16 mouse cellular contexts compared by ENCODE assay signal in the genomic region with DNA sequence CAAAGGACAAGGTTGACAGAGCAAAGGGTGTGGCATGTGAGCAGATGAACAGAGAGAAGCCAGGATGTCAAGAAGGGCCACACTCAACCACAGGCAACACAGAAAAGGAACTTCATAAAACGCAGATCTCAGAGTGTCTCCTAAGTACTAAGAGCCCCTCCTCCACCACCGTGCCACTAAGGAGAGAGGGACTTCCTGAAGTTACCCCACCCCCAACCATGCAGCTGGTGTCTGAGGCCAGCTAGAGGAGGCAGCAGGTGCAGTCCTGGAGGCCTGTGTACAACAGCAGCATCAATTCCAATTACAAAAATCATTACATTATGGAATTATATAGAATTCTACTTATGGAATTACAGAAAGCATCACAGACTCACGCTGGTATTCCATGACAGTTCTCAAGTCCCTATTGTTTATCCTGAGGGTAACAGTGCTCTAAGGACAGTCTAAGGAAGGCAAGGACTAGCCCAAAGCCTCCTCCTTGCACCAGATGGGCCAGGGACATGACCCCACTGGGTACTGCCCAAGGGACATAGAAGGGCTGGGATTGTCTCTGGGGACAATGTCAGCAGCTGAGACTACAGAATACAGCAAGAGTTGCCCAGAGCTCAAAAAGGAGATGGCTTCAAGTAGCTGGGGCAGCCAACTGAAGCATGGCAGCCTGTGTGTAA. TPM values are rescaled to one million over a fixed set of nuclear protein-coding genes. Genes with fewer than 3 reads are reported as not detected.
DNase-seq lines count a peak whose midpoint lies in the region; ATAC-seq and TF ChIP-seq lines count a peak whose summit lies in the region.
"Had no signal": no experiment of that assay in that cellular context is flagged by ENCODE, and none has a peak within 500 bp of the region (broad histone marks: within the 10 kb centered on the region; RNA-seq: fewer than 3 reads in every experiment).

No protein-coding gene starts in this region.

- H3K4me3 ChIP-seq in hindbrain, embryonic 11.5 days (ENCODE audit: low read depth, low read length) = no peak overlapping the region
- no peak overlapping the region for H3K4me3 ChIP-seq in hindbrain, embryonic 16.5 days (ENCODE audit: low read length)
- no peak overlapping the region for H3K4me3 ChIP-seq in neural tube, embryonic 12.5 days
- H3K4me3 ChIP-seq in thymus, adult 2 months (ENCODE audit: control insufficient read depth, insufficient read depth, low read length) = no peak overlapping the region
- H3K4me3 ChIP-seq in forebrain, postnatal 0 days (ENCODE audit: low read depth, low read length) = no peak overlapping the region

- DNase-seq in hindbrain, embryonic 11.5 days (ENCODE audit: low spot score) = no peak
- no peak for DNase-seq in neural tube, embryonic 10.5 days (ENCODE audit: extremely low spot score, low spot score)
- DNase-seq in thymus, adult 2 months = peak; percentile 65
- DNase-seq in cerebellum, adult 8-10 months = no peak
- DNase-seq in urinary bladder, postnatal 4 days (ENCODE audit: low spot score in 2 of 2) = no peak
- DNase-seq in forebrain, postnatal 0 days = no peak
- DNase-seq: adrenal gland, adult 8-10 months; cerebellum, postnatal 25 days; gastrocnemius, postnatal 10 days; kidney, postnatal 4 days; lung, adult 2 months; lung, postnatal 36 days had no signal

- H3K9me3 ChIP-seq in hindbrain, embryonic 11.5 days (ENCODE audit: control insufficient read depth, low read length) = no peaks in the 10 kb centered on the region
- no peaks in the 10 kb centered on the region for H3K9me3 ChIP-seq in hindbrain, embryonic 16.5 days (ENCODE audit: control insufficient read depth, low read length)
- no peaks in the 10 kb centered on the region for H3K9me3 ChIP-seq in neural tube, embryonic 12.5 days
- H3K9me3 ChIP-seq in forebrain, postnatal 0 days (ENCODE audit: low read length) = no peaks in the 10 kb centered on the region

- no peak overlapping the region for H3K9ac ChIP-seq in hindbrain, embryonic 11.5 days (ENCODE audit: low read depth, low read length)
- H3K9ac ChIP-seq in hindbrain, embryonic 16.5 days (ENCODE audit: low read depth, low read length) = no peak overlapping the region
- H3K9ac ChIP-seq in neural tube, embryonic 12.5 days = no peak overlapping the region
- H3K9ac ChIP-seq in forebrain, postnatal 0 days = no peak overlapping the region

- H3K27ac ChIP-seq in hindbrain, embryonic 11.5 days (ENCODE audit: low read depth, low read length) = no peak overlapping the region
- no peak overlapping the region for H3K27ac ChIP-seq in hindbrain, embryonic 16.5 days (ENCODE audit: low read depth, low read length)
- H3K27ac ChIP-seq in neural tube, embryonic 12.5 days = no peak overlapping the region
- peak overlapping the region; percentile 61; the same call in 1 of the 2 replicates for H3K27ac ChIP-seq in thymus, adult 2 months (ENCODE audit: control insufficient read depth, insufficient read depth, low read length)
- no peak overlapping the region for H3K27ac ChIP-seq in forebrain, postnatal 0 days (ENCODE audit: low read depth, low read length)

- peak; percentile 77; the same call in 1 of the 2 replicates for ATAC-seq in hindbrain, embryonic 11.5 days (ENCODE audit: low FRiP score)
- ATAC-seq in hindbrain, embryonic 16.5 days = no peak
- ATAC-seq in neural tube, embryonic 12.5 days (ENCODE audit: low FRiP score, low read depth) = peak; percentile 69; the same call in 1 of the 2 replicates
- no peak for ATAC-seq in forebrain, postnatal 0 days
- ATAC-seq: forebrain, embryonic 14.5 days had no signal

- H3K4me2 ChIP-seq in hindbrain, embryonic 11.5 days (replicated peaks; ENCODE audit: low read depth, low read length) = no peak overlapping the region
- H3K4me2 ChIP-seq in hindbrain, embryonic 16.5 days (ENCODE audit: low read length) = no peak overlapping the region
- H3K4me2 ChIP-seq in neural tube, embryonic 12.5 days (replicated peaks) = no peak overlapping the region
- no peak overlapping the region for H3K4me2 ChIP-seq in forebrain, postnatal 0 days (ENCODE audit: low read depth)

- no peaks in the 10 kb centered on the region for H3K36me3 ChIP-seq in hindbrain, embryonic 11.5 days (ENCODE audit: control insufficient read depth, insufficient read depth, low read length)
- no peaks in the 10 kb centered on the region for H3K36me3 ChIP-seq in hindbrain, embryonic 16.5 days (ENCODE audit: control insufficient read depth, insufficient read depth, low read length)
- H3K36me3 ChIP-seq in neural tube, embryonic 12.5 days = peaks cover 8% of the 10 kb centered on the region; the same call in 1 of the 2 replicates
- no peaks in the 10 kb centered on the region for H3K36me3 ChIP-seq in thymus, adult 2 months (ENCODE audit: control insufficient read depth, insufficient read depth, low read length)
- no peaks in the 10 kb centered on the region for H3K36me3 ChIP-seq in forebrain, postnatal 0 days (ENCODE audit: insufficient read depth)

- TF ChIP-seq CTCF in thymus, adult 2 months (IDR thresholded peaks at IDR 0.05; ENCODE audit: borderline replicate concordance, control insufficient read depth, extremely low read depth, insufficient read depth, low read length, poor library complexity) = no peak
- TF ChIP-seq CTCF in forebrain, postnatal 0 days (IDR thresholded peaks at IDR 0.05; ENCODE audit: low read depth) = no peak

- peaks cover 8% of the 10 kb centered on the region; the same call in 1 of the 2 replicates for H3K4me1 ChIP-seq in hindbrain, embryonic 11.5 days (replicated peaks; ENCODE audit: control insufficient read depth, insufficient read depth, low read length)
- H3K4me1 ChIP-seq in hindbrain, embryonic 16.5 days (ENCODE audit: control insufficient read depth, insufficient read depth, low read depth, low read length) = peaks cover 11% of the 10 kb centered on the region
- H3K4me1 ChIP-seq in neural tube, embryonic 12.5 days = peaks cover 42% of the 10 kb centered on the region
- peaks cover 20% of the 10 kb centered on the region for H3K4me1 ChIP-seq in thymus, adult 2 months (replicated peaks; ENCODE audit: control insufficient read depth, insufficient read depth, low read length)
- no peaks in the 10 kb centered on the region for H3K4me1 ChIP-seq in forebrain, postnatal 0 days (ENCODE audit: insufficient read depth)

- WGBS in hindbrain, embryonic 11.5 days = 52% methylated on average over 3 of the region's 3 CpGs
- WGBS in hindbrain, embryonic 16.5 days = 50% methylated on average over 3 of the region's 3 CpGs
- WGBS in neural tube, embryonic 12.5 days = 46% methylated on average over 3 of the region's 3 CpGs
- 29% methylated on average over 3 of the region's 3 CpGs for WGBS in thymus, adult 2 months
- 51% methylated on average over 3 of the region's 3 CpGs for WGBS in forebrain, postnatal 0 days

- no peaks in the 10 kb centered on the region for H3K27me3 ChIP-seq in hindbrain, embryonic 11.5 days (ENCODE audit: control insufficient read depth, insufficient read depth, low read length)
- no peaks in the 10 kb centered on the region for H3K27me3 ChIP-seq in hindbrain, embryonic 16.5 days (replicated peaks; ENCODE audit: control insufficient read depth, insufficient read depth, low read length)
- no peaks in the 10 kb centered on the region for H3K27me3 ChIP-seq in neural tube, embryonic 12.5 days (replicated peaks)
- H3K27me3 ChIP-seq in thymus, adult 2 months (ENCODE audit: control insufficient read depth, insufficient read depth, low read length) = no peaks in the 10 kb centered on the region
- H3K27me3 ChIP-seq in forebrain, postnatal 0 days (ENCODE audit: insufficient read depth, low read length) = peaks cover 22% of the 10 kb centered on the region; the same call in 1 of the 2 replicates

- TF ChIP-seq POLR2A in thymus, adult 2 months (IDR thresholded peaks at IDR 0.05; ENCODE audit: control insufficient read depth, extremely low read depth, insufficient read depth, low read length, poor library complexity) = no peak

RNA-seq across cellular contexts. Expression of gene Ebf3, which starts 24.8 kb away (rescaled TPM):
- 14.0 and 15.9 TPM in 2 replicates for polyA plus RNA-seq in hindbrain, embryonic 11.5 days (2014; fragmentation: Nextera tagmentation; extraction: Ambion mirVana)
- polyA plus RNA-seq in hindbrain, embryonic 16.5 days (2015; fragmentation: Nextera tagmentation; extraction: Ambion mirVana) = 10.3 and 10.7 TPM in 2 replicates
- 19.1 and 20.0 TPM in 2 replicates for polyA plus RNA-seq in neural tube, embryonic 12.5 days (2016; fragmentation: Nextera tagmentation; extraction: Ambion mirVana)
- polyA plus RNA-seq in thymus, adult 2 months (2012; rRNA removed) = 1.7 and 2.1 TPM in 2 replicates
- total RNA-seq in forebrain, postnatal 0 days (2014; rRNA removed) = 5.8 and 14.0 TPM in 2 replicates
- polyA plus RNA-seq in forebrain, postnatal 0 days (2015; fragmentation: Nextera tagmentation; extraction: Ambion mirVana) = 0.39 and 0.67 TPM in 2 replicates
- polyA plus RNA-seq: liver, adult 2 months had no signal

Comparison
In these comparisons a context has a peak if more than half of its experiments do, and no peak if none do; other contexts are left out.
1. ATAC-seq: peak in hindbrain, embryonic 11.5 days (single experiment) and neural tube, embryonic 12.5 days (single experiment); none in hindbrain, embryonic 16.5 days (single experiment) and forebrain, postnatal 0 days (single experiment).